Mouse (Mus musculus) MEL (cell line): ENCODE results near the gene Ifitm10.

Experiments
- MAFK ChIP-seq: IDR thresholded peaks from 2 replicates; pipeline ENCODE4 v1.6.1; 2011; ENCODE audit warnings: low read depth, mild to moderate bottlenecking, low read length, improper control_type of control experiment, borderline replicate concordance
- MAX ChIP-seq: IDR thresholded peaks from 2 replicates; pipeline ENCODE4 v1.6.1; 2011; ENCODE audit warnings: low read length, improper control_type of control experiment

DNA sequence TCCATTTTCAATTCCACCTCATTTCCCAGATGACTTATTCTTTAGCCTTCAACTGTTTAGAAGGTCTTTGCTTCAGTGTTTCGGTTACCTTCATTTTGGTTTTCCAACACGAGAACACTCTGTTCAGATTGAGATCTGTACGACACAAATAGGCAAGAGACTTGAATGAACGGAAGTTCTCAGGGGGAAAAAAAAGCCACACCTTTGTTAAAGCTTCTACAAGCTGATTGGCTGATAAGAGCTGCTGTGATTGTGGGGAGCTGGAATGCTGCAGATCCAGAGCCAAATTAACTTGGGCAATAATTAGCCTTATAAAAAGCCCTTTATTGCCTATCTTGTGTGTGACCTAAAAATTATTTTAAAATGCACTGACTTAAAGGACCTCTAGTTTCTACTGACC, 41.8 kb upstream of the Ifitm10 start:
- TF ChIP-seq MAFK (no peak), MAX (no peak)
